ENCODE assay signal across 11 mouse cellular contexts in genomic region chr12:83283591-83284320, GRCm38 (mm10).
"Had no signal": no experiment of that assay in that cellular context is flagged by ENCODE, and none has a peak within 500 bp of the region (broad histone marks: within the 10 kb centered on the region; RNA-seq: fewer than 3 reads in every experiment).

No protein-coding gene starts in this region.

- ATAC-seq: liver, embryonic 12.5 days; midbrain, embryonic 16.5 days had no signal

- DNase-seq: kidney, adult 9 months; kidney, postnatal 36 days; lung, embryonic 14.5 days; lung, postnatal 14 days; retina, postnatal 1 day; right cerebral cortex, postnatal 4 days; spleen, adult 18-20 months; thymus, adult 2 months; thymus, postnatal 25 days had no signal
